Mouse (Mus musculus): ENCODE measurements around the gene Matn3. TPM values are rescaled to one million over a fixed set of nuclear protein-coding genes. Genes with fewer than 3 reads are reported as not detected.
"Not testable (repeated sequence)": the region's sequence is repeated elsewhere in the genome, so short reads cannot be mapped to it uniquely, and the experiment has no call there.

The Matn3 gene
- total RNA-seq, 2 experiments from 2014 or later: 0.12 TPM; not detected in 1

- H3K4me3 ChIP-seq: peak overlapping the region; percentile 84
- TF ChIP-seq CTCF (IDR thresholded peaks at IDR 0.05): no peak
- intact Hi-C loops (cut with DNase I): loop anchor here (5.0 kb wide), 1 partner anchor 34 kb away; no protein-coding TSS in a partner anchor
- peak overlapping the region; percentile 89 for H3K27ac ChIP-seq
- DNase-seq (ENCODE audit: extremely low spot score in 1 of 2, low spot score in 2 of 2): no peak
These were observed 26.7 kb upstream of the Matn3 start for GRCm38 (mm10) chr12:8920996-8921393.

- H3K27ac ChIP-seq: peak within 1 kb of the TSS; percentile 89
- DNase-seq (ENCODE audit: extremely low spot score in 1 of 2, low spot score in 2 of 2): peak; percentile 96 to 97
- no peak for TF ChIP-seq CTCF (IDR thresholded peaks at IDR 0.05)
- intact Hi-C loops (cut with DNase I): loop anchor here (2.0 to 5.0 kb wide), 2 partner anchors 34 to 51 kb away; partner anchors contain the start of gene Wdr35
- peak within 1 kb of the TSS; percentile 84 for H3K4me3 ChIP-seq
These were observed 26.0 kb upstream of the Matn3 start, which contains the start of gene Laptm4a for GRCm38 (mm10) chr12:8921394-8922368. Laptm4a (plus strand) TSS chr12:8921664.

- intact Hi-C loops (cut with DNase I): loop anchor here (2.0 to 5.0 kb wide), 2 partner anchors 35 to 50 kb away; partner anchors contain the start of gene Wdr35
- TF ChIP-seq CTCF (IDR thresholded peaks at IDR 0.05): no peak
- H3K4me3 ChIP-seq: peak overlapping the region; percentile 84
- H3K27ac ChIP-seq: peak overlapping the region; percentile 88
- no peak for DNase-seq (ENCODE audit: extremely low spot score in 1 of 2, low spot score in 2 of 2)
These were observed 25.2 kb upstream of the Matn3 start for GRCm38 (mm10) chr12:8922369-8923124.

- intact Hi-C loops (cut with DNase I): loop anchor here (2.0 to 5.0 kb wide), 2 partner anchors 36 to 50 kb away; partner anchors contain the start of gene Wdr35
- Histone ChIP-seq H3K4me3 (peak overlapping the region; percentile 84), H3K27ac (no peak overlapping the region)
- no peak for TF ChIP-seq CTCF (IDR thresholded peaks at IDR 0.05)
- no peak for DNase-seq (ENCODE audit: extremely low spot score in 1 of 2, low spot score in 2 of 2)
These were observed 24.7 kb upstream of the Matn3 start for GRCm38 (mm10) chr12:8923125-8923410.

- TF ChIP-seq CTCF (IDR thresholded peaks at IDR 0.05): peak; percentile 21
- intact Hi-C loops (cut with DNase I): loop anchor here (2.0 to 5.0 kb wide), 2 partner anchors 36 to 49 kb away; partner anchors contain the start of gene Wdr35
- H3K4me3 ChIP-seq: peak overlapping the region; percentile 84
- DNase-seq (ENCODE audit: extremely low spot score in 1 of 2, low spot score in 2 of 2): no peak
- H3K27ac ChIP-seq: no peak overlapping the region
These were observed 24.1 kb upstream of the Matn3 start for GRCm38 (mm10) chr12:8923603-8924002.

GRCm38 (mm10) chr12:8927652-8928051 is 20.1 kb upstream of the Matn3 start:
- Histone ChIP-seq H3K27ac (no peak overlapping the region), H3K4me3 (no peak overlapping the region)
- DNase-seq (ENCODE audit: extremely low spot score in 1 of 2, low spot score in 2 of 2): no peak
- intact Hi-C loops (cut with DNase I): no loop called here
- TF ChIP-seq CTCF (IDR thresholded peaks at IDR 0.05): no peak

- TF ChIP-seq CTCF (IDR thresholded peaks at IDR 0.05): no peak
- no peak for DNase-seq (ENCODE audit: extremely low spot score in 1 of 2, low spot score in 2 of 2)
- H3K27ac ChIP-seq: no peak overlapping the region
- no peak overlapping the region for H3K4me3 ChIP-seq
- intact Hi-C loops (cut with DNase I): no loop called here
These were observed 19.0 kb upstream of the Matn3 start for GRCm38 (mm10) chr12:8928766-8929165.

GRCm38 (mm10) chr12:8931083-8931482 is 16.6 kb upstream of the Matn3 start:
- DNase-seq (ENCODE audit: extremely low spot score in 1 of 2, low spot score in 2 of 2): no peak
- intact Hi-C loops (cut with DNase I): no loop called here
- no peak for TF ChIP-seq CTCF (IDR thresholded peaks at IDR 0.05)
- no peak overlapping the region for H3K27ac ChIP-seq
- H3K4me3 ChIP-seq: no peak overlapping the region

- TF ChIP-seq CTCF (IDR thresholded peaks at IDR 0.05): no peak
- DNase-seq (ENCODE audit: extremely low spot score in 1 of 2, low spot score in 2 of 2): no peak
- Histone ChIP-seq H3K4me3 (no peak overlapping the region), H3K27ac (no peak overlapping the region)
- intact Hi-C loops (cut with DNase I): no loop called here
These were observed 12.4 kb upstream of the Matn3 start for GRCm38 (mm10) chr12:8935349-8935748.

GRCm38 (mm10) chr12:8936210-8936609 is 11.5 kb upstream of the Matn3 start:
- intact Hi-C loops (cut with DNase I); H3K27ac ChIP-seq; DNase-seq (ENCODE audit: extremely low spot score in 1 of 2, low spot score in 2 of 2); H3K4me3 ChIP-seq: not testable (repeated sequence)
- peak; percentile 60 for TF ChIP-seq CTCF (IDR thresholded peaks at IDR 0.05)

- intact Hi-C loops (cut with DNase I): no loop called here
- no peak overlapping the region for H3K27ac ChIP-seq
- no peak overlapping the region for H3K4me3 ChIP-seq
- DNase-seq (ENCODE audit: extremely low spot score in 1 of 2, low spot score in 2 of 2): no peak
- no peak for TF ChIP-seq CTCF (IDR thresholded peaks at IDR 0.05)
These were observed 8.2 kb upstream of the Matn3 start for GRCm38 (mm10) chr12:8939490-8939889.
